Mouse (Mus musculus) neural tube, embryonic 15.5 days (tissue): ENCODE measurements around the gene Mup15. TPM values are rescaled to one million over a fixed set of nuclear protein-coding genes. Genes with fewer than 3 reads are reported as not detected.
"Not testable (repeated sequence)": the region's sequence is repeated elsewhere in the genome, so short reads cannot be mapped to it uniquely, and the experiment has no call there.

Source experiments
- ATAC-seq: fragments of 200-750 bp; cut with Nextera tagmentation; 2 replicates; pipeline ENCODE4 v1.8.0; 2017; ENCODE audit warnings: mild to moderate bottlenecking, moderate TSS enrichment, moderate library complexity; ENCODE audit not compliant: low FRiP score
- H3K27ac ChIP-seq: fragments of 300-500 bp; sonication (generic); replicated peaks from 2 replicates; pipeline ENCODE4 v1.5.1; 2015; ENCODE audit warnings: mild to moderate bottlenecking, inconsistent platforms
- H3K27me3 ChIP-seq: fragments of 300-500 bp; sonication (generic); replicated peaks from 2 replicates; pipeline ENCODE4 v1.6.1; 2015; ENCODE audit warnings: inconsistent platforms
- H3K36me3 ChIP-seq: fragments of 300-500 bp; sonication (generic); 2 replicates; pipeline ENCODE4 v1.6.1; 2015; ENCODE audit warnings: inconsistent platforms
- H3K4me1 ChIP-seq: fragments of 300-500 bp; sonication (generic); 2 replicates; pipeline ENCODE4 v1.6.1; 2015; ENCODE audit warnings: inconsistent platforms
- H3K4me2 ChIP-seq: fragments of 300-500 bp; sonication (generic); 2 replicates; pipeline ENCODE4 v1.6.1; 2015; ENCODE audit warnings: inconsistent platforms, mild to moderate bottlenecking, moderate library complexity
- H3K4me3 ChIP-seq: fragments of 300-500 bp; sonication (generic); replicated peaks from 2 replicates; pipeline ENCODE4 v1.5.1; 2015; ENCODE audit warnings: mild to moderate bottlenecking, inconsistent platforms
- H3K9ac ChIP-seq: fragments of 300-500 bp; sonication (generic); replicated peaks from 2 replicates; pipeline ENCODE4 v1.6.1; 2015; ENCODE audit warnings: mild to moderate bottlenecking, inconsistent platforms
- H3K9me3 ChIP-seq: fragments of 300-500 bp; sonication (generic); replicated peaks from 2 replicates; pipeline ENCODE4 v1.6.1; 2016; ENCODE audit warnings: inconsistent platforms
- WGBS: fragments of 180-500 bp; shearing (Covaris S2); methylation state at CpG from one replicate; pipeline ENCODE4 v1.1.7; 2015; ENCODE audit warnings: mixed read lengths; 5-methylcytosine and 5-hydroxymethylcytosine counted together
- polyA plus RNA-seq: library from polyadenylated mRNA; unstranded; fragments of >200 nt; fragmentation: Nextera tagmentation; extraction: Ambion mirVana; gene quantifications from 2 replicates; pipeline ENCODE4 v1.2.1, GENCODE M21; 2015

The Mup15 gene
- not detected in 2 replicates for polyA plus RNA-seq

- not testable (repeated sequence) for H3K4me3 ChIP-seq, H3K4me2 ChIP-seq, H3K36me3 ChIP-seq, H3K27me3 ChIP-seq, H3K9ac ChIP-seq, ATAC-seq, H3K27ac ChIP-seq, H3K9me3 ChIP-seq, H3K4me1 ChIP-seq
- WGBS, result no CpG with 5 or more reads among the region's 4 CpGs
Observed at GRCm38 (mm10) chr4:61439643-61440042, at the start of gene Mup15. TSS of gene Mup15 (minus strand) at chr4:61439743.

Other genes starting within 250 kb of the Mup15 start
- gene Mup13, start 211.5 kb downstream of the Mup15 start, polyA plus RNA-seq, result not detected in 2 replicates
- not detected in 2 replicates for gene Mup14, start 135.7 kb downstream of the Mup15 start, polyA plus RNA-seq
- not detected in 2 replicates for gene Mup16, start 79.8 kb upstream of the Mup15 start, polyA plus RNA-seq
- gene Mup17, start 156.1 kb upstream of the Mup15 start, polyA plus RNA-seq, result not detected in 2 replicates
- not detected in 2 replicates for gene Mup18, start 234.4 kb upstream of the Mup15 start, polyA plus RNA-seq